Mouse (Mus musculus): ENCODE results near the gene Ntn1. TPM values are rescaled to one million over a fixed set of nuclear protein-coding genes. Genes with fewer than 3 reads are reported as not detected.

Gene Ntn1
- polyA plus RNA-seq, 1 experiment from 2014 or later, result 11.8 TPM

DNA sequence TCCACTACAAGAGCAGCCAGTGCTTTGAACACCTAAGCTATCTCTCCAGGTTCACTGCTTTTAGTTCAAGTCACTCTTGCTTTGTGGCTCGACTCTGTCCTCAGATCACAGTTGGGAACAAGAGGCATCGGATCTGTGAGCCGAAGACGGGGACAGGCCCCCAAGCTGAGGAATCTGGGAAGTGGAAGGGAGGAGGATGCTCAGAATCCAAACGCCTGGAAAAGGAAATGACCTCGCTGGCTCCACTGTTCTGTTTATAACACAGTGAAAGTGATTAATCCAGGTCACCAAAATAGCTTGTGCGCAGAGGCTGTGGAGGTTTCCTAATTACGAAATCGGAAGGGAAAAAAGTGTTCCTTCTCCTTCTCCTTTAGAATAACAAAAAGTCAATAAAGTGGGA is 56.4 kb downstream of the Ntn1 start:
- Histone ChIP-seq H3K27ac (peak overlapping the region; percentile 13; the same call in 1 of the 2 replicates), H3K27me3 (ENCODE audit: insufficient read depth, low read length) (no peaks in the 10 kb centered on the region), H3K9ac (ENCODE audit: low read depth, low read length) (no peak overlapping the region), H3K4me3 (replicated peaks; ENCODE audit: low read depth, low read length) (no peak overlapping the region), H3K4me1 (replicated peaks; ENCODE audit: insufficient read depth, low read length) (0 out of 2 replicates have a peak, but pooled peaks cover 4% of the 10 kb centered on the region), H3K4me2 (ENCODE audit: low read length) (no peak overlapping the region), H3K36me3 (ENCODE audit: insufficient read depth, low read length) (no peaks in the 10 kb centered on the region), H3K9me3 (replicated peaks; ENCODE audit: low read length) (no peaks in the 10 kb centered on the region)
- ATAC-seq (replicated peaks; ENCODE audit: low FRiP score, low read depth), result no peak
- 45% methylated on average over 9 of the region's 9 CpGs for WGBS
- TF ChIP-seq CTCF (IDR thresholded peaks at IDR 0.05; ENCODE audit: low read depth), result no peak
- DNase-seq (ENCODE audit: low spot score), result peak; percentile 72

DNA sequence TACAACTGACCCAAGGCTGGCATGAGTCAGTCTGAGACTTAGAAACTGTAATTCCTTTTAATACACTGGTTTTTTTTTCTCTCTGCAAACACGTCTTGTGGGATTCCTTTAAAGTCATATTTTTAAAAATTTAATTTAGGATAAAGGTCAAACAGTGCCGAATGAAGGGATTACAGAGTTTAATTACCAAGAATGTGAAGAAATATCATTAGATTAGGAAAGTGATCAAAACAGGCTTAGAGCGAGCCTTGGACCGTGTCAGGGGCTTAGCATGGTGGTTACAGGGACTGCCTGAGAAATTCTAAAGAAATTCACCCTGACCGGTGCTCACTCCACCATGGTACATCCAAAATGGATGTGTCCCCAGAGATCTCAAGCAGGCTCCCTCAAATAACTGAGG is 57.9 kb downstream of the Ntn1 start:
- Histone ChIP-seq H3K27me3 (ENCODE audit: insufficient read depth, low read length) (no peaks in the 10 kb centered on the region), H3K27ac (no peak overlapping the region), H3K4me1 (replicated peaks; ENCODE audit: insufficient read depth, low read length) (0 out of 2 replicates have a peak, but pooled peaks cover 4% of the 10 kb centered on the region), H3K4me3 (replicated peaks; ENCODE audit: low read depth, low read length) (no peak overlapping the region), H3K4me2 (ENCODE audit: low read length) (no peak overlapping the region), H3K9me3 (replicated peaks; ENCODE audit: low read length) (no peaks in the 10 kb centered on the region), H3K36me3 (ENCODE audit: insufficient read depth, low read length) (no peaks in the 10 kb centered on the region), H3K9ac (ENCODE audit: low read depth, low read length) (no peak overlapping the region)
- WGBS, result 83% methylated on average over 5 of the region's 5 CpGs
- ATAC-seq (replicated peaks; ENCODE audit: low FRiP score, low read depth), result no peak
- no peak for DNase-seq (ENCODE audit: low spot score)
- no peak for TF ChIP-seq CTCF (IDR thresholded peaks at IDR 0.05; ENCODE audit: low read depth)

GRCm38 (mm10) chr11:68342003-68342400 is 58.6 kb downstream of the Ntn1 start:
- H3K4me3 ChIP-seq (replicated peaks; ENCODE audit: low read depth, low read length), result no peak overlapping the region
- H3K9ac ChIP-seq (ENCODE audit: low read depth, low read length), result no peak overlapping the region
- 0 out of 2 replicates have a peak, but pooled peaks cover 4% of the 10 kb centered on the region for H3K4me1 ChIP-seq (replicated peaks; ENCODE audit: insufficient read depth, low read length)
- H3K4me2 ChIP-seq (ENCODE audit: low read length), result no peak overlapping the region
- no peaks in the 10 kb centered on the region for H3K36me3 ChIP-seq (ENCODE audit: insufficient read depth, low read length)
- TF ChIP-seq CTCF (IDR thresholded peaks at IDR 0.05; ENCODE audit: low read depth), result no peak
- no peaks in the 10 kb centered on the region for H3K27me3 ChIP-seq (ENCODE audit: insufficient read depth, low read length)
- H3K9me3 ChIP-seq (replicated peaks; ENCODE audit: low read length), result no peaks in the 10 kb centered on the region
- DNase-seq (ENCODE audit: low spot score) (no peak), ATAC-seq (replicated peaks; ENCODE audit: low FRiP score, low read depth) (no peak)
- no peak overlapping the region for H3K27ac ChIP-seq
- WGBS, result 76% methylated on average over 5 of the region's 5 CpGs

- 75% methylated on average over 13 of the region's 13 CpGs for WGBS
- ATAC-seq (replicated peaks; ENCODE audit: low FRiP score, low read depth), result no peak
- Histone ChIP-seq H3K27me3 (ENCODE audit: insufficient read depth, low read length) (no peaks in the 10 kb centered on the region), H3K27ac (no peak overlapping the region), H3K4me3 (replicated peaks; ENCODE audit: low read depth, low read length) (no peak overlapping the region), H3K9me3 (replicated peaks; ENCODE audit: low read length) (no peaks in the 10 kb centered on the region), H3K4me2 (ENCODE audit: low read length) (no peak overlapping the region), H3K9ac (ENCODE audit: low read depth, low read length) (no peak overlapping the region), H3K36me3 (ENCODE audit: insufficient read depth, low read length) (no peaks in the 10 kb centered on the region), H3K4me1 (replicated peaks; ENCODE audit: insufficient read depth, low read length) (0 out of 2 replicates have a peak, but pooled peaks cover 4% of the 10 kb centered on the region)
- DNase-seq (ENCODE audit: low spot score), result peak; percentile 10
- peak; percentile 35; the same call in 1 of the 2 replicates for TF ChIP-seq CTCF (IDR thresholded peaks at IDR 0.05; ENCODE audit: low read depth)
Measured at GRCm38 (mm10) chr11:68341111-68342002, 59.3 kb downstream of the Ntn1 start.

DNA sequence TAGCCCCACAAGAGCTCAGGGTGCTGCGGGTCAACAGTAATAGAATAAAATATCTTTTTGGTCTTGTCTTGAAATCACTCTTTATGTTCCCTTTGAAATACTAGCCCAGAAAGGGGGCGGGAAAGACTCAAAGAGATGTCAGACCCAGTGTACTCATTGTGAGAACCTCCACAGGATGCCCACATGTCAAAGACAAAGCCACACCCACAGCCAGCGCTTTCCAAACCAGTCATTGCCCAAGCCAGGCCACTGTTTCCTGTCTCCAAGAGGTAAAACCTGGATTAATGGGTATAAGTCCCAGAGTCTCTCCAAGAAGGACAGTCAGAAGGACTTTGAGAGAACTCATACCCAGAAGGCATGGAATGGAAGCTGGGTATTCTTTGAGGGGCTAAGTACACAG is 60.3 kb downstream of the Ntn1 start:
- no peak overlapping the region for H3K4me3 ChIP-seq (replicated peaks; ENCODE audit: low read depth, low read length)
- no peak overlapping the region for H3K27ac ChIP-seq
- H3K4me2 ChIP-seq (ENCODE audit: low read length), result no peak overlapping the region
- H3K36me3 ChIP-seq (ENCODE audit: insufficient read depth, low read length), result no peaks in the 10 kb centered on the region
- ATAC-seq (replicated peaks; ENCODE audit: low FRiP score, low read depth), result no peak
- no peaks in the 10 kb centered on the region for H3K27me3 ChIP-seq (ENCODE audit: insufficient read depth, low read length)
- 0 out of 2 replicates have a peak, but pooled peaks cover 4% of the 10 kb centered on the region for H3K4me1 ChIP-seq (replicated peaks; ENCODE audit: insufficient read depth, low read length)
- no peak for DNase-seq (ENCODE audit: low spot score)
- no peaks in the 10 kb centered on the region for H3K9me3 ChIP-seq (replicated peaks; ENCODE audit: low read length)
- WGBS, result 81% methylated on average over 3 of the region's 3 CpGs
- TF ChIP-seq CTCF (IDR thresholded peaks at IDR 0.05; ENCODE audit: low read depth), result no peak
- H3K9ac ChIP-seq (ENCODE audit: low read depth, low read length), result no peak overlapping the region

DNA sequence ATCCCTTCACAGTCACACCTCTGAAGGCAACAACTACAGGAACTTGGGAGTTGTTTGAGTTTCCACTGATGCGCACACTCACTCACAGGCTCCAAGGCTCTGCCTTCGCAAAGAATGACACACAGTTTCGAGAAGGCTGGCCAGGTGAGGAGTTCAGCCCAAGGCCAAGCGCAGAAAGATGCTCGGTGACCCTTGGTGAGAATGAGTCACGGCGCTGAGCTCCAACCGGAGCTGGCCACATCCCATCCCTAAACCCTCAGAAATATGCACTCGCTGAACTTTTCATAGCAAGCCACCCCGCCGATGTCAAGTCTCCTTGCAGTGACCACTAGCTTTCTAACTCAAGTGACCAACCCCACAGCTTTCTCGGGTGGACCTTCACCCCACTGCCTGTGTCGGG is 60.8 kb downstream of the Ntn1 start:
- 85% methylated on average over 13 of the region's 13 CpGs for WGBS
- Histone ChIP-seq H3K27me3 (ENCODE audit: insufficient read depth, low read length) (no peaks in the 10 kb centered on the region), H3K9me3 (replicated peaks; ENCODE audit: low read length) (no peaks in the 10 kb centered on the region), H3K4me2 (ENCODE audit: low read length) (no peak overlapping the region), H3K36me3 (ENCODE audit: insufficient read depth, low read length) (no peaks in the 10 kb centered on the region), H3K4me3 (replicated peaks; ENCODE audit: low read depth, low read length) (no peak overlapping the region), H3K4me1 (replicated peaks; ENCODE audit: insufficient read depth, low read length) (0 out of 2 replicates have a peak, but pooled peaks cover 4% of the 10 kb centered on the region), H3K9ac (ENCODE audit: low read depth, low read length) (no peak overlapping the region), H3K27ac (no peak overlapping the region)
- ATAC-seq (replicated peaks; ENCODE audit: low FRiP score, low read depth) (no peak), DNase-seq (ENCODE audit: low spot score) (no peak)
- no peak for TF ChIP-seq CTCF (IDR thresholded peaks at IDR 0.05; ENCODE audit: low read depth)
